Mouse (Mus musculus): ENCODE results near the gene Nup160. TPM values are rescaled to one million over a fixed set of nuclear protein-coding genes. Genes with fewer than 3 reads are reported as not detected.

The Nup160 gene
- polyA plus RNA-seq, 2 experiments = 19.9 to 32.4 TPM

GRCm38 (mm10) chr2:90659639-90660038 lies 17.4 kb upstream of the Nup160 start:
- ATAC-seq (ENCODE audit: insufficient read depth) (no peak), DNase-seq (ENCODE audit: low read depth in 3 of 3, low spot score in 3 of 3) (no peak)
- WGBS (ENCODE audit: insufficient replicate concordance) = 61% methylated on average over 3 of the region's 3 CpGs
- H3K4me2 ChIP-seq (ENCODE audit: low read depth) = no peak overlapping the region
- H3K27ac ChIP-seq = peak overlapping the region; percentile 23; the same call in 1 of the 2 replicates
- H3K9ac ChIP-seq (replicated peaks) = no peak overlapping the region
- TF ChIP-seq CTCF (IDR thresholded peaks at IDR 0.05; ENCODE audit: low read depth) (no peak), EP300 (IDR thresholded peaks at IDR 0.05; ENCODE audit: low read depth) (no peak)
- H3K27me3 ChIP-seq (ENCODE audit: control insufficient read depth, insufficient read depth, low read length) = no peaks in the 10 kb centered on the region
- no peak overlapping the region for H3K4me3 ChIP-seq (ENCODE audit: insufficient read depth in 1 of 2, low read depth in 2 of 2, low read length in 2 of 2)
- H3K36me3 ChIP-seq (replicated peaks; ENCODE audit: control insufficient read depth, insufficient read depth, low read depth) = no peaks in the 10 kb centered on the region
- H3K9me3 ChIP-seq (ENCODE audit: control insufficient read depth, low read length) = no peaks in the 10 kb centered on the region
- peaks cover 39 to 41% of the 10 kb centered on the region in 2 experiments for H3K4me1 ChIP-seq (replicated peaks; ENCODE audit: control insufficient read depth in 2 of 2, insufficient read depth in 2 of 2, low read length in 1 of 2)

- peak; percentile 68 for ATAC-seq (ENCODE audit: insufficient read depth)
- WGBS (ENCODE audit: insufficient replicate concordance) = 18% methylated on average over 1 of the region's 1 CpGs
Measured at GRCm38 (mm10) chr2:90660947-90661346, 16.1 kb upstream of the Nup160 start.

GRCm38 (mm10) chr2:90661426-90661825 lies 15.6 kb upstream of the Nup160 start:
- peak overlapping the region; percentile 88 for H3K27ac ChIP-seq
- H3K9me3 ChIP-seq (ENCODE audit: control insufficient read depth, low read length) = no peaks in the 10 kb centered on the region
- DNase-seq (ENCODE audit: low read depth in 3 of 3, low spot score in 3 of 3) = peak; percentile 84 to 86 (median 84)

More at GRCm38 (mm10) chr2:90660947-90661346, 16.1 kb upstream of the Nup160 start:
- Histone ChIP-seq H3K27me3 (ENCODE audit: control insufficient read depth, insufficient read depth, low read length) (no peaks in the 10 kb centered on the region), H3K4me1 (replicated peaks; ENCODE audit: control insufficient read depth in 2 of 2, insufficient read depth in 2 of 2, low read length in 1 of 2) (peaks cover 39 to 41% of the 10 kb centered on the region in 2 experiments), H3K9me3 (ENCODE audit: control insufficient read depth, low read length) (no peaks in the 10 kb centered on the region), H3K36me3 (replicated peaks; ENCODE audit: control insufficient read depth, insufficient read depth, low read depth) (no peaks in the 10 kb centered on the region), H3K4me3 (ENCODE audit: insufficient read depth in 1 of 2, low read depth in 2 of 2, low read length in 2 of 2) (no peak overlapping the region), H3K4me2 (ENCODE audit: low read depth) (peak overlapping the region; percentile 58), H3K27ac (peak overlapping the region; percentile 88), H3K9ac (replicated peaks) (peak overlapping the region; percentile 10)
- TF ChIP-seq EP300 (IDR thresholded peaks at IDR 0.05; ENCODE audit: low read depth) (peak; percentile 33; the same call in 1 of the 2 replicates), CTCF (IDR thresholded peaks at IDR 0.05; ENCODE audit: low read depth) (no peak)
- DNase-seq (ENCODE audit: low read depth in 3 of 3, low spot score in 3 of 3) = peak in 1 of 3 experiments; percentile 44

GRCm38 (mm10) chr2:90666591-90667387 lies 10.2 kb upstream of the Nup160 start:
- Histone ChIP-seq H3K27ac (no peak overlapping the region), H3K4me1 (replicated peaks; ENCODE audit: control insufficient read depth in 2 of 2, insufficient read depth in 2 of 2, low read length in 1 of 2) (peaks cover 23 to 33% of the 10 kb centered on the region in 2 experiments), H3K4me2 (ENCODE audit: low read depth) (peak overlapping the region; percentile 67; the same call in 1 of the 2 replicates), H3K4me3 (ENCODE audit: insufficient read depth in 1 of 2, low read depth in 2 of 2, low read length in 2 of 2) (no peak overlapping the region), H3K27me3 (ENCODE audit: control insufficient read depth, insufficient read depth, low read length) (no peaks in the 10 kb centered on the region), H3K9ac (replicated peaks) (no peak overlapping the region), H3K36me3 (replicated peaks; ENCODE audit: control insufficient read depth, insufficient read depth, low read depth) (no peaks in the 10 kb centered on the region), H3K9me3 (ENCODE audit: control insufficient read depth, low read length) (no peaks in the 10 kb centered on the region)
- WGBS (ENCODE audit: insufficient replicate concordance) = 50% methylated on average over 11 of the region's 11 CpGs
- 0 out of 2 replicates have a peak, but pooled peaks have one; percentile 10 for ATAC-seq (ENCODE audit: insufficient read depth)
- no peak for DNase-seq (ENCODE audit: low read depth in 3 of 3, low spot score in 3 of 3)
- TF ChIP-seq CTCF (IDR thresholded peaks at IDR 0.05; ENCODE audit: low read depth) (no peak), EP300 (IDR thresholded peaks at IDR 0.05; ENCODE audit: low read depth) (no peak)

More at GRCm38 (mm10) chr2:90661426-90661825, 15.6 kb upstream of the Nup160 start:
- Histone ChIP-seq H3K27me3 (ENCODE audit: control insufficient read depth, insufficient read depth, low read length) (no peaks in the 10 kb centered on the region), H3K36me3 (replicated peaks; ENCODE audit: control insufficient read depth, insufficient read depth, low read depth) (no peaks in the 10 kb centered on the region), H3K4me3 (ENCODE audit: insufficient read depth in 1 of 2, low read depth in 2 of 2, low read length in 2 of 2) (no peak overlapping the region), H3K9ac (replicated peaks) (peak overlapping the region; percentile 54), H3K4me1 (replicated peaks; ENCODE audit: control insufficient read depth in 2 of 2, insufficient read depth in 2 of 2, low read length in 1 of 2) (peaks cover 39 to 41% of the 10 kb centered on the region in 2 experiments), H3K4me2 (ENCODE audit: low read depth) (peak overlapping the region; percentile 58)
- 3% methylated on average over 3 of the region's 3 CpGs for WGBS (ENCODE audit: insufficient replicate concordance)
- TF ChIP-seq EP300 (IDR thresholded peaks at IDR 0.05; ENCODE audit: low read depth) (peak; percentile 74), CTCF (IDR thresholded peaks at IDR 0.05; ENCODE audit: low read depth) (no peak)
- ATAC-seq (ENCODE audit: insufficient read depth) = peak; percentile 99
